Comparison of ENCODE assay signal across 8 mouse cellular contexts in genomic region chr11:78328512-78329056, GRCm38 (mm10). TPM values are rescaled to one million over a fixed set of nuclear protein-coding genes. Genes with fewer than 3 reads are reported as not detected.
DNase-seq lines count a peak whose midpoint lies in the region; ATAC-seq and TF ChIP-seq lines count a peak whose summit lies in the region.

No protein-coding gene starts in this region.

- no peak for TF ChIP-seq POLR2A in spleen, adult 2 months (IDR thresholded peaks at IDR 0.05; ENCODE audit: low read depth, low read length)
- no peak for TF ChIP-seq POLR2A in limb, embryonic 14.5 days (IDR thresholded peaks at IDR 0.05; ENCODE audit: borderline replicate concordance, extremely low read depth, insufficient read depth, insufficient read length)

- peak overlapping the region; percentile 49 for H3K27ac ChIP-seq in spleen, adult 2 months (ENCODE audit: insufficient read depth, low read length)
- no peak overlapping the region for H3K27ac ChIP-seq in limb, embryonic 14.5 days (replicated peaks; ENCODE audit: low read depth, low read length)
- H3K27ac ChIP-seq in stomach, embryonic 16.5 days (ENCODE audit: low read length) = no peak overlapping the region

- H3K4me1 ChIP-seq in spleen, adult 2 months (ENCODE audit: control insufficient read depth, insufficient read depth, insufficient read length) = peaks cover 2% of the 10 kb centered on the region; the same call in 1 of the 2 replicates
- H3K4me1 ChIP-seq in limb, embryonic 14.5 days (ENCODE audit: control insufficient read depth, insufficient read depth, low read length) = peaks cover 5% of the 10 kb centered on the region; the same call in 1 of the 2 replicates
- H3K4me1 ChIP-seq in stomach, embryonic 16.5 days (ENCODE audit: control insufficient read depth, insufficient read depth, low read length) = peaks cover 7% of the 10 kb centered on the region

- H3K4me2 ChIP-seq in limb, embryonic 14.5 days (replicated peaks; ENCODE audit: low read depth, low read length, severe bottlenecking) = peak overlapping the region; percentile 77
- peak overlapping the region; percentile 87 for H3K4me2 ChIP-seq in stomach, embryonic 16.5 days (ENCODE audit: low read depth, low read length)

- peak overlapping the region; percentile 75 for H3K4me3 ChIP-seq in spleen, adult 2 months (ENCODE audit: extremely low read depth, insufficient read depth, insufficient read length)
- H3K4me3 ChIP-seq in limb, embryonic 14.5 days (replicated peaks; ENCODE audit: low read length) = peak overlapping the region; percentile 64
- peak overlapping the region; percentile 60 for H3K4me3 ChIP-seq in stomach, embryonic 16.5 days (replicated peaks; ENCODE audit: low read length)

- intact Hi-C loops in left cerebral cortex, postnatal 14 days (cut with DNase I) = loop anchor here (1.0 to 5.0 kb wide), 2 partner anchors 27 to 66 kb away; partner anchors contain the start of genes 2610507B11Rik and Spag5

- peak; percentile 56; the same call in 1 of the 2 replicates for ATAC-seq in limb, embryonic 14.5 days (ENCODE audit: low FRiP score, low read depth)
- ATAC-seq in stomach, embryonic 16.5 days (ENCODE audit: insufficient read depth, low FRiP score) = peak; percentile 11; the same call in 1 of the 2 replicates

- no peaks in the 10 kb centered on the region for H3K9me3 ChIP-seq in limb, embryonic 14.5 days (ENCODE audit: control insufficient read depth, low read length)
- H3K9me3 ChIP-seq in stomach, embryonic 16.5 days (replicated peaks; ENCODE audit: control insufficient read depth, low read length) = no peaks in the 10 kb centered on the region

- peak; percentile 25 for DNase-seq in embryo, embryonic 10 days (ENCODE audit: low spot score)
- no peak for DNase-seq in embryo, embryonic 9.5 days (ENCODE audit: extremely low spot score)
- no peak for DNase-seq in spleen, adult 2 months (ENCODE audit: low read depth in 1 of 2, low spot score in 2 of 2)
- DNase-seq in spleen, adult 18-20 months = no peak
- no peak for DNase-seq in limb, embryonic 14.5 days (ENCODE audit: low spot score)
- DNase-seq in cerebellum, postnatal 25 days = no peak
- DNase-seq in left cerebral cortex, postnatal 14 days (ENCODE audit: low spot score in 2 of 2) = no peak

- TF ChIP-seq CTCF in spleen, adult 2 months (IDR thresholded peaks at IDR 0.05; ENCODE audit: extremely low read depth, insufficient read depth, insufficient read length, insufficient replicate concordance) = no peak

- peaks cover 4% of the 10 kb centered on the region for H3K36me3 ChIP-seq in spleen, adult 2 months (ENCODE audit: control insufficient read depth, insufficient read depth, low read length)
- peaks cover 16% of the 10 kb centered on the region for H3K36me3 ChIP-seq in limb, embryonic 14.5 days (ENCODE audit: control insufficient read depth, insufficient read depth, low read length)
- H3K36me3 ChIP-seq in stomach, embryonic 16.5 days (ENCODE audit: control insufficient read depth, insufficient read depth, low read length) = no peaks in the 10 kb centered on the region

- under 1% methylated on average over 41 of the region's 41 CpGs for WGBS in spleen, adult 2 months
- WGBS in limb, embryonic 14.5 days = 2% methylated on average over 23 of the region's 41 CpGs
- 1% methylated on average over 41 of the region's 41 CpGs for WGBS in stomach, embryonic 16.5 days

- H3K9ac ChIP-seq in limb, embryonic 14.5 days (ENCODE audit: low read depth, low read length, severe bottlenecking) = peak overlapping the region; percentile 66
- peak overlapping the region; percentile 82 for H3K9ac ChIP-seq in stomach, embryonic 16.5 days (ENCODE audit: low read length)

- no peaks in the 10 kb centered on the region for H3K27me3 ChIP-seq in spleen, adult 2 months (ENCODE audit: control insufficient read depth, insufficient read depth, low read length)
- no peaks in the 10 kb centered on the region for H3K27me3 ChIP-seq in limb, embryonic 14.5 days (ENCODE audit: control insufficient read depth, insufficient read depth, low read length)
- H3K27me3 ChIP-seq in stomach, embryonic 16.5 days (ENCODE audit: control insufficient read depth, insufficient read depth, low read length) = no peaks in the 10 kb centered on the region

RNA-seq across cellular contexts. Expression of gene Pigs, which starts 0.4 kb away (rescaled TPM):
- 66.7 and 81.9 TPM in 2 replicates for polyA plus RNA-seq in spleen, adult 2 months (2012; rRNA removed)
- polyA plus RNA-seq in limb, embryonic 14.5 days (2012; rRNA removed) = 95.5 and 135 TPM in 2 replicates
- 79.7 and 88.4 TPM in 2 replicates for polyA plus RNA-seq in limb, embryonic 14.5 days (2014; fragmentation: Nextera tagmentation; extraction: Ambion mirVana)
- polyA plus RNA-seq in stomach, embryonic 16.5 days (2015; fragmentation: Nextera tagmentation; extraction: Ambion mirVana) = 67.4 and 80.9 TPM in 2 replicates
- total RNA-seq in left cerebral cortex, postnatal 14 days (2021) = 10 to 100 TPM; 81.1 to 81.3 TPM

RNA-seq across cellular contexts. Expression of gene Aldoc, which starts 5.8 kb away (rescaled TPM):
- polyA plus RNA-seq in spleen, adult 2 months (2012; rRNA removed) = 3.6 and 4.4 TPM in 2 replicates
- 9.2 and 11.9 TPM in 2 replicates for polyA plus RNA-seq in limb, embryonic 14.5 days (2012; rRNA removed)
- polyA plus RNA-seq in limb, embryonic 14.5 days (2014; fragmentation: Nextera tagmentation; extraction: Ambion mirVana) = 8.3 and 11.3 TPM in 2 replicates
- 25.6 and 37.3 TPM in 2 replicates for polyA plus RNA-seq in stomach, embryonic 16.5 days (2015; fragmentation: Nextera tagmentation; extraction: Ambion mirVana)
- total RNA-seq in left cerebral cortex, postnatal 14 days (2021) = 100 to 1,000 TPM; 532 to 560 TPM

RNA-seq across cellular contexts. Expression of gene Unc119, which starts 14.7 kb away (rescaled TPM):
- 66.6 and 81.6 TPM in 2 replicates for polyA plus RNA-seq in spleen, adult 2 months (2012; rRNA removed)
- polyA plus RNA-seq in limb, embryonic 14.5 days (2012; rRNA removed) = 114 and 143 TPM in 2 replicates
- polyA plus RNA-seq in limb, embryonic 14.5 days (2014; fragmentation: Nextera tagmentation; extraction: Ambion mirVana) = 55.7 and 66.9 TPM in 2 replicates
- 24.3 and 27.5 TPM in 2 replicates for polyA plus RNA-seq in stomach, embryonic 16.5 days (2015; fragmentation: Nextera tagmentation; extraction: Ambion mirVana)
- 10 to 100 TPM; 28.2 to 30.6 TPM for total RNA-seq in left cerebral cortex, postnatal 14 days (2021)

RNA-seq across cellular contexts. Expression of gene Spag5, which starts 27.3 kb away (rescaled TPM):
- 7.2 and 10.2 TPM in 2 replicates for polyA plus RNA-seq in spleen, adult 2 months (2012; rRNA removed)
- 56.6 and 57.3 TPM in 2 replicates for polyA plus RNA-seq in limb, embryonic 14.5 days (2012; rRNA removed)
- polyA plus RNA-seq in limb, embryonic 14.5 days (2014; fragmentation: Nextera tagmentation; extraction: Ambion mirVana) = 28.7 and 31.2 TPM in 2 replicates
- 28.9 and 30.7 TPM in 2 replicates for polyA plus RNA-seq in stomach, embryonic 16.5 days (2015; fragmentation: Nextera tagmentation; extraction: Ambion mirVana)
- total RNA-seq in left cerebral cortex, postnatal 14 days (2021) = 1 to 10 TPM; 5.0 to 8.4 TPM

RNA-seq across cellular contexts. Expression of gene BC030499, which starts 37.9 kb away (rescaled TPM):
- 0.22 and 0.32 TPM in 2 replicates for polyA plus RNA-seq in spleen, adult 2 months (2012; rRNA removed)
- polyA plus RNA-seq in limb, embryonic 14.5 days (2012; rRNA removed) = 0.40 and 0.58 TPM in 2 replicates
- polyA plus RNA-seq in limb, embryonic 14.5 days (2014; fragmentation: Nextera tagmentation; extraction: Ambion mirVana) = 0.21 and 0.23 TPM in 2 replicates
- 0.17 and 0.54 TPM in 2 replicates for polyA plus RNA-seq in stomach, embryonic 16.5 days (2015; fragmentation: Nextera tagmentation; extraction: Ambion mirVana)
- total RNA-seq in left cerebral cortex, postnatal 14 days (2021) = 1 to 10 TPM; 6.4 to 9.3 TPM
